Mouse (Mus musculus) spleen, postnatal 14 days (tissue): ENCODE measurements at regions not wholly inside any gene's neighbourhood (a gene's known extent, or its start where the extent isn't known, plus 50 kb on each side); places are given as distances from the start of the nearest gene placed in this dataset.

Experiments
- DNase-seq, 2 experiments: peaks; one replicate each; pipeline ENCODE4 v3.0.0; 2021 to 2022; ENCODE audit warnings: low spot score in 2 of 2

DNA sequence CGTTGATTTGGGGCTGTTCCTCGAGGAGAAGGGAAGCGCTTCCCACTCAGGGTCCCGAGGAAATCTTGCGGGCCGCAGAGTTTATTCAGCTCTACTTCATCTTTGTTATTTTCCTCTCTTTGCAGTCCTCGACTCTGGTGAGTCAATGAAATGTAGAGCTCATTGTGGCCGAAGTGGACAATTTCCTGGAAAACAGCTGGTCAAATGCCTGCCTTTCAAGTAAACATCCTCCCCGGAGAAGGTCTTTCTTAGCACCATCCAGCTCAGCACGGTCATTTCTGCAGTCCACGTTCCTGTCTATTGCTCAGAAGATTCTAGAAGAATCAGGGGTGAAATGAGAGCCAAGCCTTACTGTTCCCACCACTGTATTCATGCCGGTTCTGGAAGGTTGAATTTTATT lies 133.0 kb downstream of the Bcas1 start:
- DNase-seq = no peak

GRCm38 (mm10) chr2:170291841-170292655 lies 135.6 kb downstream of the Bcas1 start:
- no peak for DNase-seq

GRCm38 (mm10) chr2:170289378-170289960 lies 138.2 kb downstream of the Bcas1 start:
- DNase-seq = no peak

- DNase-seq = no peak
Observed at GRCm38 (mm10) chr2:170288787-170289186, 138.9 kb downstream of the Bcas1 start.

- DNase-seq = no peak
Observed at GRCm38 (mm10) chr2:170288196-170288595, 139.4 kb downstream of the Bcas1 start.

DNA sequence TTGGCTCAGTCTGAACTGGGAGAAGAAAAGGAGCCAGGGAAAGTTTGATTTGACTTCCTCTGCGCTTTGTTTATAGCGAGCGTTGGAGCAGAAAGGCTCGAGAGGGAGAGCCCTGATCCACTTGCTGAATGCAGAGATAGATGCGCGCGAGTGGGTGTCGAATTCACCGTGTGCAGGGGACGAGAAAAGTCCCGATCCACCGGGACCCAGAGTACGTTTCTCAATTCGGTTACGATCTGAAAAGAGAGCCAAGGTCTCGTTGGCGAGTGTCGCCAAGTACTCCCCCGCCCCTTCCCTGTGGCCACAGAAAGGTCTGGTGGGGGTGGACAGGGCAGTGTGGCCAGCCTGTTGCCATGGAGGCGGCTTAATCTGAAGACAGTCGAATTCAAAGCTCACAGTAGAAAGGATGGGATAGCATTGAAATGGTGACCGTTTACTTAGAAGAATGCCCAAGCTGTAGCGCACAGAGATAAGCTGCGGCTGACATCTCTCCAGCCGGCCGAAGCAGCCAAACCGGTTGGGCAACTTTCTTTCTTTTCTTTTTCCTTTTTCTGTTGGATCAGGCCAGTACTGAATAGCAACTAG lies 139.5 kb upstream of the Zfp217 start:
- DNase-seq = no peak

DNA sequence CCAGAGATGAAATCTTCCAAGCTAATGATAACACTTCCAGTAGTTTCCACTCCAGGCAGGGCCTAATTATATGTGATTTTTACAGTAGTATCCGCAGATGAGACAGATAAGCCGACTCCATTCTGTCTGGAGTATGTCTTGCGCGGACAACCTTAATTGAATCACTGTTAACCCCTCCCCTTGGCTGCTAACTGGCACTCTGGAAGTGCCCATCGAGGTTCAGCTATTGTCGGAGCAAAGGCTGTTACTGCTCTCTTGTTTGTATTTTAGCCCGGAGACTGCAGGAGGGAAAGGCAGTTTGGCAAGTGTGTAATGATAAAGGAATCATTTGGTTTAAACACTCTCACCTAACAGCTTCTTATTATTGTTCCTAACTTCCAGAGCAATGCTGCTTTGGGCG lies 138.9 kb upstream of the Zfp217 start:
- no peak for DNase-seq

DNA sequence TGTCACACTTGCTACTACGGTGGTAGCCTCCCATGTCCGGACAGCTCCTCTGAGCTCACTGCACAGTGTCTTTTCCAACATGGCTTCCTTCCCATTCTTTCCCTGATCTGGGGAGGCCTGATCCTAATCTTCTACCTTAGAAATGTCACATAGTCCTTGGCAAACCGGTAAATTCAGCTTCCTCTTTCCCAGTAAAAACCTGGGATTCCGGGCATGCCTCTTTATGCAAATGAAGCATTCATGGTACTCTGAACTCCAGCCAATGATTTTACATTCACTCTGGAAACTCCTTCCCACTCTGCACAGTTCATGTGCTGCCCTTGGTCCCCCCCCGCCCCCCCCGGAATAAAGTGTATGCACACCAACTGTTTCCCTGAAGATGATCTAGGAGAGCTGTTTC lies 134.6 kb upstream of the Zfp217 start:
- no peak for DNase-seq

DNA sequence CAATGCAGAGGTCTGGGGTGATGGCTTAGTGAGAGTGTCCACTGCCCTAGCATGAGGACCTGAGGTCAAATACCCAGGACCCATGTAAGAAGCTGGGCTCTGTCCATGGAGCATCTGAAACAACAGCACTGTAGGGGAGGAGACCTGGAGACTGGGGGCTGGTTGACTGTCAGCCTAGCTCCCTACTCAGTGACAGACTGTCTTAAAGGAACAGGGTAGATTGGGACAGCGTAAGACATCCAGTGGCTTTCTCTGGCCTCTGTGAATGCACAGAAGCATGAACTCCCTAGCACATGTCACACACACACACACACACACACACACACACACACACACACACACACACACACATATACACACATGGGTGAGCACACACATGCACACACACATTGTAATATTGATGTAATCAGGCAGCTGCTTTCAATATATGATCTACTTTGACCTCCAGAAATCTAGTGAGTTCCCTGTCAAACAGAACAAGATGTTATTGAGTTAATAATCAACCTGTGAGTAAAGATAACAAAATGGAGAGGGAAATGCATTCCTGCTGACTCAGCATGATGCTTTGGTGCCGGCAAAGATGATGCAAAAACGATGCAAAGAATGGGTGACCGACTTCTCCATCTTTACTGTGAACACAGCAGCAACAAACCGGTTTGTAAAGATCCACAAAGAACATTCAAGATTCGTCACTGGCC lies 133.6 kb upstream of the Zfp217 start:
- no peak for DNase-seq

- DNase-seq = no peak
Observed at GRCm38 (mm10) chr2:170280733-170281132, 132.8 kb upstream of the Zfp217 start.

DNA sequence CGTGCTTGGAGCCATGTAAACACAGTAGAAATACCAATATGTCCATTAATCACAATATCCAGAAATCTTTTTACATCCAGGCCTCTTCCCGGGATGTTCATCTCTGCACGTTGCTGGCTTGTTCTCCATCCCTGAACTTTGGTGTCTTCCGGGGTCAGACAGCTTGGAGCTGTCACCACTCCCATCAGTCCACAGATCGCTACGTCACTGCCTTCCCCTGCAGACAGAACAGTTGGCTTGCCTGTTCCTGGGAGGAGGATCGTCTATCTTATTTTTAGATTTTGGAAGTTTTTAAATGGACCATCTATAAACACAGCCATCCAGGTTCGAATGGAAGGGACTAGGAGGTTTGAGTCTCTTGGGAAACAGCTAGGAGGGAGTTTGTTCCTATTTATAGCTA lies 130.0 kb upstream of the Zfp217 start:
- DNase-seq = no peak

- no peak for DNase-seq
Observed at GRCm38 (mm10) chr2:170277182-170277767, 129.4 kb upstream of the Zfp217 start.

DNA sequence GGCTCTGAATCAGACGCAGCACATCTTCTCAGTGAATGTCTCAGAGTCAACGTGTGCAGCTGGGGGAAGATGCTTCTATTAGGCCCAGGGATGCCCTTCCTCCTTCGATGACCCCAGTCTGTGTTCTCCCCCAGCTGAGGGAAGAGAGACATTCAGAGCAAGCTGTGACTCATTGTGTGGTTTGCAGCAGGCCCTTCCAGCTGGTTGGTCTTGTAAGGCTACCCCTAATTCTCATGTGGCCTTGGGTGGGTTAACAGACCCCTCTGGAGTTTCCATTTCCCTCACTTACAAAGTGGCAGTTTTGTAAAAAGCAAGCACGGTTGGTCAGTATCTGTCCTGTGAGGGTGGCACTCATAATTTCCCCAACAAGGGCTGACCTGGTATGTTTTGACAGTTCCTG lies 127.8 kb upstream of the Zfp217 start:
- no peak for DNase-seq

GRCm38 (mm10) chr2:170269926-170270577 lies 122.1 kb upstream of the Zfp217 start:
- DNase-seq = no peak

GRCm38 (mm10) chr2:170268080-170268479 lies 120.2 kb upstream of the Zfp217 start:
- DNase-seq = no peak

DNA sequence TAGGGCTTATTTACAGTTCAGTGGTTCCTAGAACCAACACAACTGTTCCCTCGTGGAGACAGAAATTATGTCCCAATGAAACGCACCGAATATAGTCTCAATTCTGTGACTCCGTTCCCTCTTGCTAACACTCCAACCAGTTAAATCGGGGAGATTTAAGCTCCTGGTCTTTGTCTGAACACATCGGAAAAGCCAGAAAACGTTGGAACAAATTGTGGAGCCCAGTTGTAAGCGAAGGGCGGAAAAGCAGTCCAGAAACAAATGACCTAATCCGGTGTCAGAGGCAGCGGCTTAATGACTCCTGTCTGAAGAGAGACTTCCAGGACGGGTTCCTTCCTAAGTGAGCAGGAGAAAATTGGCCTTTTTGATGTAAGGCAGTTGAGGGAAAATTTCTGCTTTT lies 119.2 kb upstream of the Zfp217 start:
- no peak for DNase-seq

- peak in 1 of 2 experiments; percentile 47 for DNase-seq
Observed at GRCm38 (mm10) chr2:170266407-170267101, 118.7 kb upstream of the Zfp217 start.

DNA sequence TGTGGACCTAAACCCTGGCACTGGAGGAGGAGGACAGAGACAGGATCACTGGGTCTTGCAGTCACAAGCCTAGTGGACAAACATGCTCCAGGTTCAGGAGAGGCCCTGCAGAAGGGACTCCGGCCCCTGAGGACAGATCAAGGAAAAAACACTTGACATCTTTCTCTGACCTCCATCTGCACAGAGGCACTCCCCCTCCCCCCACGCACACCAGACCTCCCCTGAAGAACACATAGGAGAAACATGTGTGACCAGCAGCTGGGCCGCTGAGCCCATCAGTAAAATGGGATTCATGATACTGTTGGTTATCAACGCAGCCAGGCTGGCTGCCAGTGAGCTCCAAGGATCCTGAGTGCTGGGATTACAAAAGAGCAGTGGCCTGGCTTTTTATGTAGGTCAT lies 115.7 kb upstream of the Zfp217 start:
- no peak for DNase-seq

DNA sequence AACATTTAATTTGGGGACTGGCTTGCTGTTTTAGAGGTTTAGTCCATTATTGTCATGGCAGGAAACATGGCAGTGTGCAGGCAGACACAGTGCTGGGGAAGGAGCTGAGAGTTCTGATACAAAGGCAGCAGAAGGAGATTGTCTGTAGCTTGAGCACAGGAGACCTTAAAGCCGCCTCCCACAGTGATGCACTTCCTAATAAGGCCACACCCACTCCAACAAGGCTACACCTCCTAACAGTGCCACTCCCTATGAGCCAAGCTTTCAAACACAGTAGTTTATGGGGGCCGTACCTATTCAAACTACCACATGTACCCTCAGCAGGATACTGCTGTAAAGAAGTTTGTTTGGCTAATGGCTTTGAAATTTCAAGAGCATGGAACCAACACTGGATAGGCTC lies 113.3 kb upstream of the Zfp217 start:
- DNase-seq = no peak

DNA sequence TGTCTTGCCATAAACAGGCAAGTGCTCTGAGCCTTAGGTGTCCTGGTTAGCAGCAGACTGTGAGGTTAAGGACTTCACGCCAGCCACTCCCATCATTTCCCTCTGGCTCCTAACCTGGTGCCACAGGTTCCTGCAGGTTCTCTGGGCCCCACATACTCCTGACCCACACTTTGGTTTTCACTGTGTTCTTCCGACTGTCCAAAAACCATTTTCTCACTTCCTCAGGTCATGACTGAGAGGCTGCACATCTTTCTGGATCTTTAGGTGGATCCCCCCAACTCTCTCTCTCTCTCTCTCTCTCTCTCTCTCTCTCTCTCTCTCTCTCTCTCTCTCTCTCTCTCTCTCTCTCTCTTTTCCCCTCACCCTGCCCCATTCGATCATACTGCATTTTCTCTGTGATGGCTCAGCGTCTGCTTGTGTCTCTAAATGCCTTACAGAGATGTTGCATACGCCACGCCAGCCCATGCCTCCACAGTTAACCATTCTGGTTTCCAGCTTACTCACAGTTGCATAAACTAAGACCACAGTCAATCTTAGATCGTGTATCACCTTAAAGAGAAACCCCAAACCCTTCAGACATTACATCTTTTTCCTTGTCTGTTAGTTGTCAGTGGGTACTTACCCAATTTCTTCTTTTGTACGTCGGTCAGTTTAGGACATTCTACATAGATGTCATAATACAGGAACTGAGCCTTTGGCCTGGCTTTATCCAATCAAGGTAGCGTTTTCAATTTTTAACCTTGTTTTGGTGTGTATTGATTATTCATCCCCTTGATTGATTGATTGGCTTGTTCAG lies 112.0 kb upstream of the Zfp217 start:
- DNase-seq = no peak
